Mouse (Mus musculus) T-cell, adult 2 months (primary cell): ENCODE results near the gene Spg21.
A peak's percentile ranks its signal among the peaks of the same experiment; 100 is the strongest.

Experiments used
- DNase-seq: peaks from one replicate; pipeline ENCODE4 v3.0.0; 2022; ENCODE audit warnings: low spot score

The Spg21 gene

DNA sequence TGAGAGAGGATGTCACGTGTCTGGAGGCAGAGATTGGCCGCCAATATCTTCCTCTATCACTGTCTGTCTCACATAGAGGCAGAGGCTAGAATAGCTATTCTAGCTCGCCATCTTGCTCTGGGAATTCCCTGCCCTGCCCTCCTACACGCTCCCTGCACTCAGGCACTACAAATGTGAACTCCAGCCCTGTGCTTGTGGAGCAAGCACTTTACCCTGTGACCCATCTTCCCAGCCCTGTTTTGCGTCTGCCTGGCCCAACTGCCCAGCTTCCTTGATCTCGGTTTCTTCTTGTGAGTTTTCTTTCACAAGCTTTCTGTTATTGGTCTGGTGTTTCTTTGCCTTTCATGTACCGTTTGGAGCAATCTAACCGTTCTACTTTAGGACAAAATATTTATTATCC is 18.4 kb downstream of the Spg21 start:
- DNase-seq = no peak

DNA sequence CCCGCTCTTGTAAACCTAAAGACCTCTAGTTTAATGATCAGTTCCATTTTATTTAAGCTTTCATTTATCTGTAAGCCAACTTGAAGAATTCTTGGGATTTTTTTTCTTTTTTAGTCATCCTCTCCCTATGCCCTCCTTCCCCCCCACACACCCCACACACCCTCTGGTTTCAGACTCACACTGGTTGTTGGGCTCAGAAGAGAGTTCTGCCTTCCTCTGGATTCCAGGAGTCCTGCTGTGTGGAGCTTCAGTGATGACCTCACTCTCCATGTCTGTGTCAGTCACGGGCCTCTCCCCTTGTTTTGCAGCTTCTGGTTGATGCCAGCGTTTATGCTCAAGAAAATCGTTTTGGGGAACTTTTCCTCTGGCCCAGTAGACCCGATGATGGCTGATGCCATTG is 19.3 kb downstream of the Spg21 start:
- no peak for DNase-seq

DNA sequence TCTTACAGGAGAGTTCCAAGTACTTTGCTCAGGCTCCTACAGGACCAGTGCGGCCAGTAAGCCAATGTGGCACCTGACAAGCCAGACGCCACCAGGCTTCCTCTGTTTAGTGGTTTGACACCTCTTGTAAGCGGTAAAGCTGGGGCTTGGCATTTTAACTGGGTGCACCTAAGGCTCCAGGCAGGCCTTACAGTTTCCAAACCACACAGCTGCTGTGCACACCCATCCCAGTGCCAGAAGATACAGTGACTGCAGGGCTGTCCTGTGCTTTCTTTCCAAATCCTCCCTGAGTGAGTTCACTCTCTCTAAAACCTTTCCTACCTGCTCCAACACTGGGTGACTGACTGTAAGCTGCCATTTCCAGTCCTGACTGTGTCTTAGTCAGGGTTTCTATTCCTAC is 30.7 kb downstream of the Spg21 start:
- no peak for DNase-seq

DNA sequence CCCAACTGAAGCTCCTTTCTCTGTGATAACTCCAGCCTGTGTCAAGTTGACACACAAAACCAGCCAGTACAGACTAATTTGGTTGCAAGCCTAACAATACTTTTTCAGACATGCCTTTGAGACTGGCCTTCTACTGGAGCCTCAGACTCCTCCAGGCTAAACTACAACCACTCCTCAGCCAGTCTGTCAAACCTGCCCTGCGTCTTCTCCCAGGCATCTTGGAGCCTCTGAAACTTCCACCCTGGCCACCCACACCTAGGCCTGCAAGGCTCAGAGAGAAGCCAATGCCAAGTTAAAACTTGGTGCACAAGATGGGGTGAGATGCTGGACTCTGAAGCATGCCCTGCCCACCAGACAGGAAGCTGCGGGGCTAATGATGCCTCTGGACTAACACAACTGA is 31.6 kb downstream of the Spg21 start:
- DNase-seq = no peak

DNA sequence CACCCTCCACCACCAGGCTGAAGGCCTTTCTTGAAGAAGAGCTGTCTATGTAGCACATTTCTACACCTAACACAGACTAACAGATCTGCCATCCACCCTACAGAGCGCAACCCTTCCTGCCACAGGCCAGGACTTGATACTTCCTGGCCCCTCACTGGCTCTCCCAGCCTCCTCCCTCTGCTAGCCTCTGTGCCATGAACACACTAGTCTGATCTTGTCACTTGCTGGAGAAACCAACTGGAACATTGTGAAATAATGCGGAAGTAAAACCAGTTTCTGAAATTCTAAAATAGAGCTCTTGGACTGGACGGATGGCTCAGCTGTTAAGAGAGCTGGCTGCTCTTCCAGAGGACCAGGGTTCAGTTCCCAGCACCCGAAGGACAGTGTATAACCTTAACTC is 32.1 kb downstream of the Spg21 start:
- no peak for DNase-seq

DNA sequence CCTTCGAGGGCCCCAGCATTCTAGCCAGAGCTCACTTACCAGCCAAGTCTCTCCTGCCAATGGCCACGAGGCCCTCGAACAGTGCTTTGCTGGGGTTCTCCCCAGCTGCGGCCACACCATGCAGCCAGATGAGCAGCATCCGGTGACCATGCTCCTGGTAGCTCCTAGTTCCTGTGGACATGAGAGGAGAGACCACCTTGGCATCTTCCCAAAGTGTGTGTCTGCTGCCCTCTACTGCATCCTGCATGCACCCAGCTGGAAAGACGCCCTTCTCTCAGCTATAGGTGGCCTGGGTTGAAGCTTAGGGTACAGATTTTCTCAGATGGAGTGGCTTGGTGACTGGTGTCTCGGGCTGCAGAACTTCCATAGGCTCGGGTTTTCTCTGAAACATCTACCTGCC is 41.4 kb downstream of the Spg21 start:
- no peak for DNase-seq

DNA sequence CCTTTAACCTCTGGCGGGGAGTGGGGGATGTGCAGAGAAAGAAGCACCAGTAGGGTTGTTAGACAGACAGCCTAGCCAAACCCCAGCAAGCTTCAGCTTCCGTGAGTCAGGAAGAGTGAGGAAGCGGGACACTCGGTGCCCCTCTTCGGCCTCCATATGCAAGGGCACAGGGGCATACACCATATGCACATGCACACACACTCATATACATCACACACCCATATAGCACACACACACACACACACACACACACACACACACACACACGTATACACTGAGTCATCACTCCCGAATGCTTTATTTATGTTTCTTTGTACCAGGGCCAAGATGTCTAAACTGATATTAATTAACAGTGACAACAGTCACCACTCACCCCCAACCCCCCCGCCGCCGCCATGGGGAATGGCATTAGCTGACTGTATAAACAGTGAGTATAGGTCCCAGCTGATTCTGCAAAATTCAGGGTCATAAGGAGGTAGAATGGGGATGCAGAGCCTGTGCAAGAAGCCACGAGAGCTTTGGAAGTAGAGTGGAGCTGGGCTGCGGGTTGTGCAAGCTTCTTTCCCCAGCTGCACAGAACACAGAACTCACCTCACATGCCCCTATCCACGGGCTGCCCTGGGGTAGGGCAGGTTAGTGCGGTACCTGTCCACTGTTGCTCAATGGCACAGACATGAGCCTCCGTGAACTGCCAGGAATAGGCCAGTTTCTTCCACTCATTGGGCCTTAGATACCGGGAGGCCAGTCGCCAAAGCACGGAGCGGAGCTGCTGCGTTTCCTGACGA is 42.2 kb downstream of the Spg21 start:
- DNase-seq = no peak

DNA sequence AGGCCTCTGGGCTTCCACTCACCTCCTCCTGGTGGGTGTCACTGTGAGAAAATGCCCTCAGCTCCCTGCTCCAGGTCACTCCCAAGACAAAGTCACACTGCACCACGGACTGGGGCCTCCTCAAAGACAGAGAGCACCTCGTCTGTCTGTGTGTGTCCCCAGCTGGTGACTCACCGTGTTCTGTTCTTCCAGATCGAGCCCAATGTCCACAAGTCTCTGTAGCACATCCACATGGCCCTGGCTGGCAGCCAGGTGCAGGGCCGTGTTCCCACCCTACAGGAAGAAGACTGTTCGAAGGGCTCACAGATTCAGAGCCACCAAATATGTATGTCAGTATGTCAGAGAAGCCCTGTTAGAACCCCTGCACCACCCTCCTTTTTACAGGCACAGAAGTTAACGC is 47.7 kb downstream of the Spg21 start:
- no peak for DNase-seq

DNA sequence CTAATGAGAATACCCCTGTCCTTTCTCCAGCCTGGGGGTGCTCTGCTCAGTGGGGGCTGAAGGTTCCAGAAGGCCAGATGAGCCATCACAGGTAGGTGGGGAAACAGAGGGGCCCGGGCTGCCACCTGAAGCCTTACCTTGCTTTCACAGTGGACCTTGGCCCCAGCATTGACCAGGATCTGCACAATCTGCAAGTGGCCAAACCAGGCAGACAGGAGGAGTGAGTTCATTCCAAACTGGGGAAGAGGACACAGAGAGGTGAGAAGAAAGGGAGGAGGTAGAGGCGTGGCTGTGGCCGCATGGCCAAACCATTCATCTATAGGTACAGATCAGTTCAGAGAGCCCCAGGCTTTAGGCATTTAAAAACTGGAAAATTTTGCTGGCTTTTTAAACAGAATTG is 51.8 kb downstream of the Spg21 start:
- DNase-seq = no peak

DNA sequence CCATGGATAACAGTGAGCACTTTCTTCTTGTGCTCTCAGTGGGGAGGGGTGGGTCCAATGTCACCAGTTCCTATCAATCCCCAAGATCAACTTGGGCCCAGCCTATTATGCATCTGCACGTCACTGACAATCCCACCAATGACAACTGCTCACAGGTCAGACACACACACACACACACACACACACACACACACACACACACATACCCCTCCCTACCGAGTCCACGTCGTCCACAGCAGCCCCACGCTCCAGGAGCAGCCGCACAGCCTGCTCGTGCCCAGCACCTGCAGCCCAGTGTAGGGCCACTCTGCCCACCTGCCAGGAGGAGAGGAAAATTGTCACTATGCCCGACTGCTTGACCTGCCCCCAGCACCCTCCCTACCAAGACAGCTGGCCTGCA is 53.7 kb downstream of the Spg21 start:
- no peak for DNase-seq

DNA sequence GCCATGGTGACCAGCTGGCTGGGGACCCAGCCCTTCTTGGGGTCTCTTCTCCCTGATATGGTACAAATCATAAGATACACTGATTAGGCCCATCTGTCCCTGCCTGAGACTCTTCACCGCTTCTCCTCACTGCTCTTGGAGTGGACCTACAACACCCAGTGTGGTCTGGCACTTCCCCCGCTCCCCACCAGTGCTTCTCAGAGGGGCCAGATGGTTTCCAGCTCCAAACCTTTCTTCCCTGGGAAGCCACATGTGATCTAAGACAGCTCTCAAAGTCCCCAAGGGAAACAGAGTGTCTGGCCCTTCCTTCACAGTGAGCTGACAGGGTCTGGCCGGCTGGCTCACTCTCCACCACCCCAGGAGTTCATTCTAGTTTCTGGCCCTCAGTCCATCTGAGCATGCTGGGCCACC is 54.1 kb downstream of the Spg21 start:
- no peak for DNase-seq

DNA sequence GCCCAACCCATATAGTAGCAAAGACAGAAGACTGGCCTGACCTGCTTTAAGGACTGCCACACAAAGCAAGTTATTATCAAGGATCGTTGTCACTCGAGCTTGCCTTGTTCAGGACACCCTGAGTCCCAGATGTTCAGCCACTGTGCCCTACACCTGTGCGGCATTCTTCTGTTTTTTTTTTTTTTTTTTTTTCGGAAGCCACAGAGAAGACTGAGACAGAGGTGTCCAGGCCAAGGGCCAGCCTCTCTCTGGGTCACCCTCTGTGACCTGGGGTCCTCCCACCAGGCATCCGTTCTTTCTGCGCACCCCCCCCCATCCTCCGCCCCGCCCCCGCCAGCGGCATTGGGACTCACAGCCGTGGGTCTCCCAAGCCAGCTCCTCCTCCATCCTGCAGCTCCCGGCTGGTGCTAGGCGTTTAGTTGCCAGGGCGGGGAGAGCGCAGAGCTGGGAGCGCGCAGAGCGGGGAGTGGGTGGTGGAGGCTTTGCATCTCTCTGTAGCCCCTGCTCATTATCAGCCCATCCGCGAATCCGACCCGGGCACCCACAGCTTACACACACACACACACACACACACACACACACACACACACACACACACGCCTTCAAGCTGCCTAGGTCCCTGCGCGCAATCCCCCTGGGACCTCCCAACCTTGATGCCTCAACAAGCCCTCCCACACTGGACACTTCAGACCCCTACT is 59.2 kb downstream of the Spg21 start, which contains the start of gene Ankdd1a:
TSS of gene Ankdd1a (minus strand) at position 387 of the 698 bp plus-strand sequence.
- DNase-seq = no peak

DNA sequence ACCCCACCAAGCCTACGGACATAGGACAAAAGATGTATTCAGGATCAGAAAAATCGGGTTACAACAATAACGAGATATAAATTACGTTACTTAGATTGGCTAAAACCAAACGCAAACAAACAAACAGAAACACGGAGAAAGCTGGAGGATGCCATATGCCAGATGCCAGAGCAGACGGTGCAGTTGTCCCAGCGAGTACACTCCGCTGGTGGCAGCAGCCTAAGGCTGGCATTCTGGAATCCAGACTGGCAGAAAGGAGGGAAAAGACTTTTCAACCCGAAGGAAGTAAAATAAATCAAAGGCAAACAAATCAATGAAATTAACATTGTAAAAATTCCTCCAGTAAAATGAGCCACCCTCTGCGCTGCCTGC is 59.7 kb downstream of the Spg21 start:
- DNase-seq = no peak

DNA sequence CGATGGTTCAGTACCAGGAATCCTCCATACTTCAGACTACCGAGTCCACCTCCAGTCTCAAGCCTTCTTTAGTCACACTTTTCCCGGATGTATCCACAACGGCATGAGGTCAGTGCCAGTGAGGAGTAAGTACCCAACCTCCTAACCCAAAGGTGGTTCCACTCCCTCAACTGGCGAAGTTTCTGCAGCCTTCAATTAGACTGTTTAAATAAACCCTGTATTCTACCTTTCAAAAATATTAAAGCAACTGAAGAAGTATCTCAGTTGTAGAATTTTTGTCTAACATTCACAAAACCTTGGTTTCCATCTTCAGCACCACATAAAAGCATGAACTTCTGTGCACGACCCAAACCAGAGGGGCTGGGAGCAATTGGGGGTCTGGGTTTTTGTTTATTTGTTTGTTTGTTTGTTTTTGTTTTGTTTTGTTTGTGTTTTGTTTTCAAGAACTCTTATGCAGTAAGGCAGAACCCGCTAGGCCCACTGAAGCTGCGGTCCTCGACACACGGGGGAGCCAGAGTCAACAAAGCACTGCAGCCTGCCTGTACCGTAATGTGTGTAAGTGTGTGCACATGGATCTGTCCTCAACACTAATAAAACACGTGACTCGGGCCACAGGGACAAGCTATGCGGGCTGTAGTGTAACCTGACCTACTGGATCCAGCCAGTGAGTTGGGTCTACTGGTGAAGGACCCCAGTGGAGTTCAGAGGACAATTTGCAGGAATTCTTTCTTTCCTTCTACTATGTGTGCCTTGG is 63.0 kb downstream of the Spg21 start:
- DNase-seq = peak; percentile 75

DNA sequence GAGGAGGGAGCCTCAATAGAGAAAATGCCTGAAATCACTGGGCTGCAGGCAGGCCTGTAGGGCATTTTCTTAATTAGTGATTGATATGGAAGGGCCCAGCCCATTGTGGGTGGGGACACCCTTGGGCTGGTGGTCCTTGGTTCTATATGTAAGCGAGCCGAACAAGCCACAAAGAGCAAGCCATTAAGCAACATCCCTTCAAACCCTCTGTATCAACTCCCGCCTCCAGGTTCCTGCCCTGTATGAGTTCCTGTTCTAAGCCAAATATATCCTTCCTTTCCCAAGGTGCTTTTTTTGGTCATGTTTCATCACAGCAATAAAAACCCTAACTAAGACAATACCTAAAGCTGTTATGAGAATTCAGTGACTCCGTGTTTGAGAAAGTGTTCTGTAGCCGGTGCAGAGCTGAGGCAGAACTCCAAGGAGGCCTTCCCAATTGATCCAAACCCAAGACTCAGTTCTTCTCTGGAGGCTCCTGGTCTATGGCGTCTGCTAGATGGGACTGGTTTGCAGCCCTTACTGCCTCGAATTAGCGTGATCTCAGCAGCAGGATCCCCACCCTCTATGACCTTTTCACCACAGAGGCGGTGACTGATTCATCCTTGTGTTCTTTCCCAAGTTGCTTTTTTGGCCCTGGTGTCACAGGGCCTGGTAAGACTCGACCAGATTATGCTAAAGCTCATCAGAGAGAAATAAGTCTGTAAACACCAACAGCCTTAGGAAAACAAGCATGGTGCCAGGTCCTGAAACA is 64.9 kb downstream of the Spg21 start:
- no peak for DNase-seq

DNA sequence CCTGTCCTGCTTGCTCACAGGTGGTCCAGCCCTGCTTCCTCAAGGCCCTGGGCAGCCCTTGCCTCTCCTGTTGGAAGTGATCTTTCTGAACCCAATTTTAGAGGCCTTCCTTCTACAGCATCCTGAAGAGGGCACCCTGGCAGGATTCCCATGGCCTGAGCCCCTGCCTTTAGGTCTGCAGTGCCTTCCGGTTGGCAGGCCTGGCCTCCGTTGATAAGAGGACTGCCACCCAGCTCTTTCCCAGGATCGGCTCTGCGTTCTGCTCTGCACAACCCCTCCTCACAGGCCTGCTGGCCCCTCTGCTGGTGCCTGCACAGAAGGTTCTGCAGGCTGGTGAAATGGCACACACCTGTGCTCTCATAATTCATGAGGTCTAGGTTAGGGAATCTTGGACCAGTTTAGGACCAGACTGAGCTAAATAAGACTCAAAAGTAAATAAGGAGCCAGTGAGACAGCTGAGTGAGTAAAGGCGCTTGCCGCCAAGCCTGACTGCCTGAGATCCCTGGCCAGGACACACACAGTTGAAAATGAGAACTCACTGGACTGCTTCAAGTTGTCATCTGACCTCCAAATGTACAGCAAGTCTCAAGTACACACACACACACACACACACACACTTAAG is 67.8 kb downstream of the Spg21 start:
- DNase-seq = no peak

DNA sequence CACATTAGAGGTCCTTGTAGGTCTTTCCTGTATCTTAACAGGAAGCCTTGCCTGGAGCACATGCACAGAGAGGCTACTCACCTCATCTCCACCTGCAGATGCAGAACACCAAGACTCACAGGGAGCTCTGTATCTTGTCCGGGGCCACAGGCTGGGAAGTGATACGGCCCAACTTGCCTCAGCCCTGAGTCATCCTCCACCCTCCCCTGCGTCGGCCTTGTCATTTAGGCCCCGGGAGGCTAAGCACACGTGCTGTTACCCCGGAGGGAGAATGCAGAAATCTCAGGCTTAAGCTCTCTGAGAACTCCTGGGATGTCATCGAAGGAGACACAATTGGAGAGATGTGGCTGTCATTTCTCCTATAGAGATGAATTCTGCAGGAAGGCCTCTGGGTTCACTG is 68.9 kb downstream of the Spg21 start:
- no peak for DNase-seq

DNA sequence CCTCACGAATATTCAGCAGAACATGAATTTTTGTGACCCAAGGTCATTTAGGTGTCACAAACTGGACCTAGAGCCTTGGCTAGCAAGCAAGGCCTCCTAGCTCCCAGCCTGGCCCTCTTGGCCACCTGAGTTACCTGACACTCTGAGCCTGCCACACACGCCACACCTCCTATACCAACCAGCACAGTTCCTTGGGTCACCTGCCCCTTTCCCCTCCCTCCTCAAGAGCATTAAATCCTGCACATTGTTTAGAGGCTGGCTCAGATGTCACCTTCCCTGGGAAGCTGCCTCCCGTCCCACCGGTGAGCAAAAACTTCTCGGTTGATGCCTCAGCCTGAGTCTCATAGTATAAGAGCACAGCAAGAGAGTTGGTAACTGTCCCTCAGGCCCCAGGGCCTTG is 70.5 kb downstream of the Spg21 start:
- DNase-seq = no peak

DNA sequence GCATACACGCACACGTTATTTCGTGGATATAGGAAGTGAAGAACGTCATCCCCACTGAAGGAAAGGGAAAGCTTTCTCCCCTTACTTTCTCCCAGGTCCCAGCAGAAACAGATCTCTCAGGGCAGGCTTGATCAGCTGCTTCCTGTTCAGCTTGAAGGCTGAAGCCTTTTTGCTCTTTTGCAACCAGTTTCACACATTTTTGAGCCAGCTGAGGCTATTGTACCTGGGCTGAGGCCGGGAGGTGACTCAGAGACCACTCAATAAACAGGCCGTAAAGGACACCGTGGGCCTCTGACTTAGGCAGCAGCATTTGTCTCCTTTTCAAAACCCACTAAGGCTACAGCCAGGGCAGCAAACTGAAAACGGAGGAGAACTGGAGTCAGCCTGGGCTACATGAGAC is 72.2 kb downstream of the Spg21 start:
- no peak for DNase-seq

DNA sequence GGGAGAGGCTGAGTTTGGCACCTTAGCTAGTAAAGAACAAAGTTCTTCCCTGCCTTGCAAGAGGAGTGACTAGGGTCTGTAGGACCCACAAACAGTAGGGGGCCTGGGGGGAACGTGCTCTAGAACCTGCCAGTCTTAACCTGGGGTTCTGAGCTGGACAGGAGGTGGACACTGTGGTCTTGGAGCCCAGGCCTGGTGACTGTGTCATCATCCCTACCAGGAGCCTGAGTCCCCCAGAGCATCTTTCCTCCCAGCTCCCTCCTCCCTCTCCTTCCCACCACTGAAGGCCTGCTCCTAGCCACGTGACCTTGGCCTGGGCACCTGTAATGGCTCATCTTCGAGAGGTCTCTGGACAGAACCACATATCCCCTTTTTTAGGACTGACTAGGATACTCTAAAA is 73.4 kb downstream of the Spg21 start:
- no peak for DNase-seq

DNA sequence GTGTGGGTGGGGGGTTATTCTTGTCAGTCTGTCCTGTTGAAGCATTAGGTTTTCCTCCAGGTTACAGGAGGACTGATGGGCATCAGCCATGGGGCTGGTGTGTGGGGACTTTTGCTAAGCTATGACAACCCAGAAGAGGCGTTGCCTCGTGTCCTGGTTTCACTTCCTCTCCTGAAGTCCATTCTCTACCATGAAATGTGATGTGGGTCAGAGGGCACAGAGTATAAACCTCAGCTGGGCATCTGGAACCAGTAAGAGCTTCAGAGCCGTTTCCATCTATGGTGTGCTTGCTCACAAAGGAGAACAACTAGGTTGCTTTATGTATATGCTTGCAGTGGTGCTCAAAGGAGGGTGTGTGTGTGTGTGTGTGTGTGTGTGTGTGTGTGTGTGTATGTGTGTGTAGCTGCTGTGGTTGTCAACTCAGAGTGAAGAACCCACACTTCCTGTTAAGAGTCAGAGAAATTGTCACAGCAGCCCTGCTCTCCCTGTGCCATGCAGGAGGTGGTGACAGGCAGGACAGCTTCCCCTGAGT is 74.5 kb downstream of the Spg21 start:
- DNase-seq = peak; percentile 83
